Mouse (Mus musculus) lung, adult 2 months (tissue): ENCODE measurements around the gene Rnf7.

ENCODE experiments used
- CTCF ChIP-seq: fragments of 200-500 bp; IDR thresholded peaks from 2 replicates; pipeline ENCODE4 v1.5.1; 2011; ENCODE audit warnings: mild to moderate bottlenecking, low read length, control low read depth; ENCODE audit not compliant: insufficient read depth
- POLR2A ChIP-seq: fragments of 200-500 bp; IDR thresholded peaks from 2 replicates; pipeline ENCODE4 v1.6.1; 2011; ENCODE audit warnings: low read depth, mild to moderate bottlenecking, control low read depth, low read length, borderline replicate concordance; ENCODE audit errors: extremely low read depth

DNA sequence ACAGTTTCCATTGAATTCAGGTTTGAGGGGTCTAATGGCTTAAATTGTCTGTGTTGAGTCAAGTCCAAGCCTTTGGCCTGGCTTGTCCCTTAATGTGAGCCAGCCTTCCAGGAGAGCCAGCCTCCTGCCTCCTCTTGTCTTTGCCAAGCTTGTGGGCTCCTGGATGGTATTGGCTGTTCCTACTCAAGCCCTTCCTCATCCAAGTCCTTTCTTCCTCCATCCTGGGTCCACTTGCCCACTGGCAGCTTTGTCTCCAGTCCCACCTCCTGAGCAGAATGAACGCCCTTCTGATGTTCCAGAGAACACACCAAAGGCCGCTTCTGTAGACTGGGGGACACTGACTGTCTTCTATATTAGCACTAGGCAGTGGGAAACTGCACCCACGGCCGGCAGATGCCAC lies 26.7 kb upstream of the Rnf7 start:
- no peak for TF ChIP-seq CTCF
- no peak for TF ChIP-seq POLR2A
